Mouse (Mus musculus) hindbrain, embryonic 13.5 days (tissue): ENCODE data around the gene Lmna. TPM values are rescaled to one million over a fixed set of nuclear protein-coding genes. Genes with fewer than 3 reads are reported as not detected.

Experiments
- ATAC-seq: fragments of 200-750 bp; cut with Nextera tagmentation; 2 replicates; pipeline ENCODE4 v1.8.0; 2017; ENCODE audit warnings: moderate TSS enrichment; ENCODE audit not compliant: low FRiP score
- H3K27ac ChIP-seq: fragments of 300-500 bp; sonication (generic); 2 replicates; pipeline ENCODE4 v1.5.1; 2015; ENCODE audit warnings: inconsistent platforms, mild to moderate bottlenecking, moderate library complexity
- H3K27me3 ChIP-seq: fragments of 300-500 bp; sonication (generic); 2 replicates; pipeline ENCODE4 v1.6.1; 2015; ENCODE audit warnings: mild to moderate bottlenecking, inconsistent platforms
- H3K36me3 ChIP-seq: fragments of 300-500 bp; sonication (generic); 2 replicates; pipeline ENCODE4 v1.6.1; 2015; ENCODE audit warnings: mild to moderate bottlenecking, inconsistent platforms
- H3K4me1 ChIP-seq: fragments of 300-500 bp; sonication (generic); replicated peaks from 2 replicates; pipeline ENCODE4 v1.6.1; 2015; ENCODE audit warnings: inconsistent platforms
- H3K4me2 ChIP-seq: fragments of 300-500 bp; sonication (generic); 2 replicates; pipeline ENCODE4 v1.6.1; 2015; ENCODE audit warnings: inconsistent platforms, mild to moderate bottlenecking, moderate library complexity
- H3K4me3 ChIP-seq: fragments of 300-500 bp; sonication (generic); 2 replicates; pipeline ENCODE4 v1.5.1; 2015; ENCODE audit warnings: mild to moderate bottlenecking, inconsistent platforms
- H3K9ac ChIP-seq: fragments of 300-500 bp; sonication (generic); 2 replicates; pipeline ENCODE4 v1.6.1; 2015; ENCODE audit warnings: mild to moderate bottlenecking, inconsistent platforms
- H3K9me3 ChIP-seq: fragments of 300-500 bp; sonication (generic); 2 replicates; pipeline ENCODE4 v1.6.1; 2016; ENCODE audit warnings: inconsistent platforms
- WGBS: fragments of 180-500 bp; shearing (Covaris S2); methylation state at CpG from one replicate; pipeline ENCODE4 v1.1.7; 2015; 5-methylcytosine and 5-hydroxymethylcytosine counted together
- polyA plus RNA-seq: library from polyadenylated mRNA; unstranded; fragments of >200 nt; fragmentation: Nextera tagmentation; extraction: Ambion mirVana; gene quantifications from 2 replicates; pipeline ENCODE4 v1.2.1, GENCODE M21; 2015

Lmna gene
- polyA plus RNA-seq, 1 experiment from 2014 or later, result 31.9 TPM

DNA sequence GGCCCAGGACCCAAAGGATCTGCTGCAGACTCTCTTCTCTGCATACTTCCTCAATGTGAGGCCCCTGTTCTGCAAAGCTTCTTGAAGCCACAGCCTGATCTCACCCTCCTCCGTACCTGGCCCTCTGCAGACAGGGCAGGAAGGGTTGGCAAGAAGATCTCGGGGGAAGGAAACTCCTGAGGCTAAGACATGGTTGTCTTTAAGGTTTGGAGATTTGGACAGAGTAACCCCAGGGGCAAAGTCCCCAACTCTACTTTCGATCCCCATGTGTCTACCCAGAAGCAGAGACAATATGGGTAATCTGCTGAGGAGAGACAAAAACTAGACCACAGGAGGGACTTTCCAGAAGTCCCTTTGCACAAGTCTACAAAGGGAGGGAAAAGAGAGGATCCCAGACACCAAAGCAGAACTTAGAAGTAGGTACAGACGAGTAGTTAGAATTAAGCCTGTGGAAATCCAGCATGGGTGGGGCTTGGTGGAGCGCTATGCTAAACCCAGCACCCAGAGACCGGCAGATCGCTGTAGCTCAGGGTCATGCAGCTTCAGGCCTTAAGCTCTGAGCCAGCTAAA lies 3.9 kb upstream of the Lmna start:
- H3K36me3 ChIP-seq, result no peaks in the 10 kb centered on the region
- no peak overlapping the region for H3K9ac ChIP-seq
- no peak overlapping the region for H3K4me3 ChIP-seq
- no peak overlapping the region for H3K4me2 ChIP-seq
- no peak overlapping the region for H3K27ac ChIP-seq
- H3K9me3 ChIP-seq, result no peaks in the 10 kb centered on the region
- 82% methylated on average over 7 of the region's 7 CpGs for WGBS
- H3K27me3 ChIP-seq, result no peaks in the 10 kb centered on the region; the same call in 1 of the 2 replicates
- H3K4me1 ChIP-seq, result peaks cover 44% of the 10 kb centered on the region
- no peak for ATAC-seq

DNA sequence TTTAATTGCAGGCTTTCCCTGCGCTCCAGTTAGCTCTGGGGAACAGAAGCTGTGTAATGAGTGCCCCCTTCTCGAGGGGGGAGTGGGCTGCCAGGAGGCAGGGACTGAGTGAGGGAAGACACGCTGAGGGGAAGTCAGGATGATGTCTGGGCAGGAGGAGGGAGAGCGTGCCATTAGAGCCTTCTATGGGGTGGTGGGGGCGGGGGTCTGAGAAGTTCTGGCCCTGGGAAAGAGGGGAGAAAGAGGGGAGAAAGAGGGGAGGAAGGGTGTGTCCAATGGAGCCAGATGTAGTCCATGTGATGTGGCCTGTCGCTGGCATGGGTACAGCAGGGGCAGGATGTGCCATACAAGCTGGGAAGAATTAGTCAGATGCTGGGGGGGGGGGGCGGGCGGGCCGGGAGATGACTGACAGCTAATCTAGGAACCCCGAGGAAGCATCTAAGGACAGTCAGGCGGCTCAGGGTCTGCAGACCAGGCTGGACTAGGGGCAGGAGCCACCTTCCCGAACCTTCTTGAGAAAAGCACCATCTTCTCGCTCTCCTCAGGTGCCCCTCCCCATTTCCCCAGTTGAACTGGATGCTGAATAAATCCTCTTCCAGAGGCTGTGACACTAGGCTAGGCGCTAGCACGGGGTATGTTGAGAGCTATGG lies 3.3 kb upstream of the Lmna start:
- no peak for ATAC-seq
- 45% methylated on average over 12 of the region's 15 CpGs for WGBS

DNA sequence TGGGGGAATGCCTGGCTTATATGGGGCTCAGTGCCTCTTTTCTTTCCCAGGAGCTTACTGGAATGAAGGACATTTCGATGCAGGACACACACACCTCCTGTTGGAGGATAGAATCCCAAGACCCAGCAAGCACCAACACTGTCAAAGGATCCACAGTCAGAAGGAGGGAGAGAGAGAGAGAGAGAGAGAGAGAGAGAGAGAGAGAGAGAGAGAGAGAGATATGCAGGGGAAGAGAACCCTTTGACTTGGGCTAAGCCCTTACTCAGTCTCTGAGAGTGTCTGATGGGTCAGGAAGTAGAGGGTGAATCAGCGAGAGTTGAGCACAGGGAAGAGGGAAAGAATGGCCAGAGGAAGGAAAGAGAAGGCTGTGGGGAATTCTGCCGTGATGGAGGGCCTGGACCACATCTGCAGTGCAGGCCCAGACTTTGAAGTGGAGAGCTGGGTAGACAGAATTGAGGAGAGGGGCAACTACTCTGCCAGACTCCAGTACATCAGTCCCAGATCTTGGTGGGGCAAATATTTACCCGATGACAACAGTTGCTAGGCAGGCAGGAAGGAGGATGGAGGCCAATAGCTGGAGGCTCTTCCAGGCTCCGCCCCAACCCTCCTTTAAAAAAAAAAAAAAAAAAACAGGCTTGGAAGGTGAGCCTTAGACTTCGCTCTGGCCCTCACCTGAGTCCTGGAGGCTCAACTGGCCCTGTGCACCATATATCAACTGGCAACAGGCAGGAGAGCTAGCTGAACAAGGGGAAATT lies 2.6 kb upstream of the Lmna start:
- Histone ChIP-seq H3K9ac (peak overlapping the region; percentile 46; the same call in 1 of the 2 replicates), H3K9me3 (no peaks in the 10 kb centered on the region), H3K27me3 (no peaks in the 10 kb centered on the region; the same call in 1 of the 2 replicates), H3K27ac (peak overlapping the region; percentile 60), H3K4me1 (peaks cover 44% of the 10 kb centered on the region), H3K36me3 (no peaks in the 10 kb centered on the region), H3K4me3 (no peak overlapping the region), H3K4me2 (0 out of 2 replicates have a peak overlapping the region, but pooled peaks have one; percentile 15)
- no peak for ATAC-seq
- 38% methylated on average over 6 of the region's 6 CpGs for WGBS

More for the DNA sequence above, 3.3 kb upstream of the Lmna start:
- H3K4me2 ChIP-seq, result 0 out of 2 replicates have a peak overlapping the region, but pooled peaks have one; percentile 15
- no peaks in the 10 kb centered on the region; the same call in 1 of the 2 replicates for H3K27me3 ChIP-seq
- peaks cover 44% of the 10 kb centered on the region for H3K4me1 ChIP-seq
- peak overlapping the region; percentile 46; the same call in 1 of the 2 replicates for H3K9ac ChIP-seq
- H3K4me3 ChIP-seq, result no peak overlapping the region
- H3K27ac ChIP-seq, result peak overlapping the region; percentile 60; the same call in 1 of the 2 replicates
- no peaks in the 10 kb centered on the region for H3K36me3 ChIP-seq
- no peaks in the 10 kb centered on the region for H3K9me3 ChIP-seq

DNA sequence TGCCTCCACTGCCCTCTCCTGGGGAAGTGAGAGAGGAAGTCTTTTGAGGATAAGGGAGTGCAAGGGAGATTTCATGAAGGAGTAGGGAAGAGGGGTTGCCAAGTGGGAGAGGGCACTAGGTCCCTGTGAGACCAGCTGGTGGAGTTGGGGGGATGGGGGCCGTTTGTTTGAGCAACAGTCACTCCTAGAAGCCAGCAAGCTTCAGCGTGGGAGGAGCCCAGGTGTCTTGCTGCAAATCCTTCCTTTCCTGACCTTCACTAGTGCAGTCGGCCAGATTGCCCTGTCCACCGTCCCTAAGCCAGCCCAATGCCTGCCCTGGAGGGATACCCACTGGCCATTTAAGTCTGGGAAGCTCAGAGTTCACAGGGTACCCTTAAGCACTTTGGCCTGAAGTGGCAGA lies 1.8 kb upstream of the Lmna start:
- Histone ChIP-seq H3K9ac (no peak overlapping the region), H3K27ac (no peak overlapping the region), H3K27me3 (no peaks in the 10 kb centered on the region; the same call in 1 of the 2 replicates), H3K4me2 (no peak overlapping the region), H3K9me3 (no peaks in the 10 kb centered on the region), H3K36me3 (no peaks in the 10 kb centered on the region), H3K4me3 (no peak overlapping the region), H3K4me1 (peaks cover 44% of the 10 kb centered on the region)
- no peak for ATAC-seq
- WGBS, result 77% methylated on average over 4 of the region's 4 CpGs

DNA sequence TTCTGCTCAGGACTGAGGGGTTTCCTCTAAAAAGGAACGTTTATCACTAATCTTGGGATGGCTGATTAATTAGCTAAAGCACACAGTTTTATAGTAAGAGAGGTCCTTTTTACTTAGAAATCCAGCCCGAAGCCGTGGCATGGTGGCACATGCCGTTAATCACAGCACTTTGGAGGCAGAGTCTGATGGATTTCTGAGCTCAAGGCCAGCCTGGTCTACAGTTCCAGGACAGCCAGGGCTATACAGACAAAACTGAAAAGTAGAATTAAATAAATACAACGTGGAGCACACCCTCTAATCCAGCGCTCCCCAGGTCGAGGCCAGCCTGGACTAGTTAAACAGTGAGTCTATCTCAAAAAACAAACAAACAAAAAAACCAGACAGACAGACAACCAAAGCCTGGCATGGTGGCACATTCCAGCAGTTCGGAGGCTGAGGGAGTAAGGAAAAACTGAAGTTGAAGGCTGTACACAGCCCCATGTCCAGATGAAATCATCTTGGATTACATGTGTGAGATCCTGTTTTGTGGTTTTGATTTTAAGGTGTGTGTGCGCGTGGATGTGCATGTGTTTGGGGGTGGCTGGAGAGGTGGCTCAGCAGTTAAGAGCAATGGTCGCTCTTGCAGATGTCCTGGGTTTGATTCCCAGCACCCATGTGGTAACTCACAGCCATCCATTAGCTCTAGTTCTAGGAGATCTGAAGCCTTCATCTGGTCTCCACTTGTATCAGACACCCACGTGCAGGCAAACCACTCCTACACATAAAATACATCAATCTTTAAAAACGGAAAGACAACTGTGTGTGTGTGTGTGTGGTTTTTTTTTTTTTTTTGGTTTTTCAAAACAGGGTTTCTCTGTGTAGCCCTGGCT lies 899 bp upstream of the Lmna start:
- H3K9me3 ChIP-seq, result no peaks in the 10 kb centered on the region
- H3K4me1 ChIP-seq, result peaks cover 44% of the 10 kb centered on the region
- 54% methylated on average over 13 of the region's 13 CpGs for WGBS
- peak overlapping the region; percentile 92 for H3K27ac ChIP-seq
- no peaks in the 10 kb centered on the region for H3K27me3 ChIP-seq
- peak overlapping the region; percentile 36 for H3K4me3 ChIP-seq
- H3K9ac ChIP-seq, result peak overlapping the region; percentile 67
- no peaks in the 10 kb centered on the region for H3K36me3 ChIP-seq
- H3K4me2 ChIP-seq, result peak overlapping the region; percentile 57
- 0 out of 2 replicates have a peak, but pooled peaks have one; percentile 1 for ATAC-seq

DNA sequence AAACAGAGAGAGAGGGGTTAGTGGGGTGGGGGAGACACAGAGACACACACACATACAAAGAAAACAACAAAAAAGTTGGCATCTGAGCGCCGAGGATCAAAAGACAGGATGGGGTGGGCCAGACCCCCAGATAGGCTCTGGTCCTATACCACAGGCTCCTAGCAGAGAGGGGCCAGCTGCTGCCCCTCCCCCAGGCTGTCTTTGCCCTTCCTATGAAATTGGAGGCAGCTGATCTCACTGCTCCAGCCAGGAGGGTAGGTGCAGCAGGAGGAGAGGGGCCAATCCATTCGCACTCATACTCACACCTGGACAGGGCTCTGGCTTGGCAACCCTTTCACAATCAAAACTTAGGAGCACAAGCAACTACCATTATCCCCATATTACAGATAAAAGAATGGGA lies 506 bp downstream of the Lmna start:
- H3K4me3 ChIP-seq, result peak overlapping the region; percentile 36
- H3K9ac ChIP-seq, result peak overlapping the region; percentile 67
- H3K27me3 ChIP-seq, result peaks cover 8% of the 10 kb centered on the region
- H3K9me3 ChIP-seq, result no peaks in the 10 kb centered on the region
- H3K27ac ChIP-seq, result peak overlapping the region; percentile 92
- no peaks in the 10 kb centered on the region for H3K36me3 ChIP-seq
- H3K4me2 ChIP-seq, result peak overlapping the region; percentile 57
- H3K4me1 ChIP-seq, result peaks cover 44% of the 10 kb centered on the region
- 72% methylated on average over 3 of the region's 3 CpGs for WGBS
- 0 out of 2 replicates have a peak, but pooled peaks have one; percentile 9 for ATAC-seq

DNA sequence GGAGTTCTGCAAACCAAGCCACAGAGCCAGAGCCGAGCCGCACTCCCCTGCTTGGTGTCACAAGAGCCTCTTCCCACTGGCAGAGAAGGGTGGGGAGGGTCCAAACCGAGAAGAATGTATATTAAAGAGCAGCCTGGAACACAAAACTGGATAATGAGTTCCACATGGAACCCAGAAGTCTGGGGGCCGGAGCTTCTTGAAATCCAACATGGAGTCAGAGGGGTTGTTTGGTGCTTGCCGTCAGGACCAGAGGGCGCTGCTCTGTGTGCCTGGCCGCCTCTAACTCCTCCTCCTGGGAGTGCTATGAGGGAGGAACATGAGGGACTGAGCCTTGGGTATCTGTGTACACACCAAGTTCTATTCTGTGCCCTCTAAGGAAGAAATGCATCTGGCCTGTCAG lies 4.0 kb downstream of the Lmna start:
- H3K36me3 ChIP-seq, result no peaks in the 10 kb centered on the region
- H3K9me3 ChIP-seq, result no peaks in the 10 kb centered on the region
- H3K27ac ChIP-seq, result no peak overlapping the region
- peaks cover 47% of the 10 kb centered on the region for H3K4me1 ChIP-seq
- no peak overlapping the region for H3K4me3 ChIP-seq
- 52% methylated on average over 7 of the region's 7 CpGs for WGBS
- no peak overlapping the region for H3K9ac ChIP-seq
- H3K27me3 ChIP-seq, result peaks cover 28% of the 10 kb centered on the region
- H3K4me2 ChIP-seq, result no peak overlapping the region
- no peak for ATAC-seq

DNA sequence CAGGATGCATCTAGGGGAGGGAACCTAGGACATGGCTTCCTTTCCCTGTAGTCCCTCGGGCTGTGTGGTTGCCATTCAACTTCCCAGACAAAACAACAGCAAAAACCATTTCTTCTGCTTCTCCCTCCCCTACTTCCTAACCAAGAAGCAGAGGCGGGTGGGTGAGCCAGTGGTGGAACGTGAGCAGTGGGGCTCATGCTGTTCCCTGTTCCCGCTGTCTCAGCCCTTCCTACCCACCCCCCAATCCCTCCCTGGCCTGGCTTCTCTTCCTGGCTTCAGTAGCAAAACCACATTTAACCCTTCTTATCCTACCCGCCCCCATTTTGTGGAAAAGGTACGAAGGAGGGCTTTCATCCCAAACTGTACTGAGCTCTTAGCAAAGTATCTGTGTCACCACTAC lies 4.7 kb downstream of the Lmna start:
- WGBS, result 73% methylated on average over 6 of the region's 6 CpGs
- Histone ChIP-seq H3K4me2 (no peak overlapping the region), H3K9ac (no peak overlapping the region), H3K9me3 (no peaks in the 10 kb centered on the region), H3K27ac (no peak overlapping the region), H3K36me3 (no peaks in the 10 kb centered on the region), H3K4me1 (peaks cover 42% of the 10 kb centered on the region), H3K4me3 (no peak overlapping the region), H3K27me3 (peaks cover 31% of the 10 kb centered on the region)
- ATAC-seq, result no peak

DNA sequence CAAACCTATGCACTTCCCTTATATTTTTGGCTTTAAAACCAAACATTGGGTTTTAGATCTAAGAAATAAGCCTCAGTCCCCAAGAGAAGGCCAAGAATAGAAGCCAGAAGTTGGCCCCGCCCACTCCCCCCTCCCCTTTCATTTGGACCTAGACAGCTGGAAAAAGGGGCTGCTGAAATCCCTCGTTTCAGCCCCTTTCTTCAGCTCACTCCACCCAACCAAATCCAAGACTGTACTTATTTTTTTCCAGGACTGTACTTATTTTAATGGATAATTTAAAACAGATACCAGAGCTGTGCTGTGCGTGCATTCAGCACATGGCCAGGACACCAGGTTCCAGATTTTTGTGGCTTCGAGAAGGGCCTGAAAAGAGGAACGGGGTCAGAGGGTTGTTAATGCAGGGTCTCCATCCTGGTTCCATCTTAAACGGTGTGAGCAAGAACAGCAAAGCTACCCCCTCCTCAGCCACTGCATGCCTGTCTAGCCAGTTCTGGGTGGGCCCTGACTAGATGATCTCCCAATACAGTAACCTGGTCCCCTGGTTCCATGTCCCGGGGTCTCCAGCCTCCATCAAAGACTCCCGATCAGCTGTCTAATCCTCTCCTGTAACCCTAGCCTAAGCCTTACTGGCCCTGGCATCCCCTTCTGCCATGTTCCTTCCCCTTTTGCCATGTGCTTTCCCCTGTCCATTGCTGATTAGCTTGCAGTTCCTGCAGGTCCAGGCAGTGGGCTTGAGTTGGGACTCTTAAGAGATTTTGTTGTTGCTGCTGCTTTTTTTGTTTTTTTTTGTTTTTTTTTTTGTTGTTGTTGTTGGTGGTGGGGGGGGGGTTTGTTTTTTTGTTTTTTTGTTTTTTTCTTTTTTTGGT lies 5.6 kb downstream of the Lmna start:
- Histone ChIP-seq H3K27ac (no peak overlapping the region), H3K27me3 (peaks cover 31% of the 10 kb centered on the region), H3K9ac (no peak overlapping the region), H3K9me3 (no peaks in the 10 kb centered on the region), H3K4me2 (no peak overlapping the region), H3K4me3 (no peak overlapping the region), H3K36me3 (no peaks in the 10 kb centered on the region), H3K4me1 (peaks cover 33% of the 10 kb centered on the region)
- ATAC-seq, result no peak
- 51% methylated on average over 8 of the region's 8 CpGs for WGBS

DNA sequence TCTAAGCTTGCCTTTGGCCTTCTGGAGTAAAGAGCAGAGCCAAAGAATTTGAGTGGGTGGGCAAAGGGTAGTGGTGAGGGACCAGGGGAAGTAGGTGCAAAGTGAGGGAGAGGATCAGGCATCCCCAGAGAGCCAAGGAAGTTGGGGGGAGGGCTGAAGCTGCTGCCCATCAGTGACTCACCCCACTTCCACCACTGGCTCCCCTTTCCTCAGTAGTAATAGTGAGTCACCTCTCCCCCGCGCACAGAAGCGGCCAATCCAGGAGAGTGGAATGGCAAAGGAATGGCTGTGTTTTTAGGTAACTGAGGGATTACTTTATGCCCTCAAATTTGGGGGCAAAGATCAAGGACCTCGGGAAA lies 6.3 kb downstream of the Lmna start:
- H3K27me3 ChIP-seq, result peaks cover 31% of the 10 kb centered on the region
- no peaks in the 10 kb centered on the region for H3K36me3 ChIP-seq
- peak overlapping the region; percentile 85 for H3K4me3 ChIP-seq
- H3K9ac ChIP-seq, result peak overlapping the region; percentile 92; the same call in 1 of the 2 replicates
- H3K4me2 ChIP-seq, result peak overlapping the region; percentile 96
- H3K9me3 ChIP-seq, result no peaks in the 10 kb centered on the region
- H3K27ac ChIP-seq, result peak overlapping the region; percentile 78; the same call in 1 of the 2 replicates
- peak; percentile 38 for ATAC-seq
- H3K4me1 ChIP-seq, result peaks cover 32% of the 10 kb centered on the region
- 26% methylated on average over 4 of the region's 4 CpGs for WGBS
